Mouse (Mus musculus) heart, adult 9 months (tissue): Measurements from ENCODE around the gene Csrnp2.
"Not testable (repeated sequence)": the region's sequence is repeated elsewhere in the genome, so short reads cannot be mapped to it uniquely, and the experiment has no call there.

ENCODE experiments used
- DNase-seq, 2 experiments: peaks; one replicate each; pipeline ENCODE4 v3.0.0; 2022; ENCODE audit warnings: low spot score in 2 of 2

Gene Csrnp2

GRCm38 (mm10) chr15:100495102-100495501, at the start of gene Csrnp2:
TSS of gene Csrnp2 (minus strand) at chr15:100495488.
- DNase-seq = peak; percentile 90 to 91

- DNase-seq = not testable (repeated sequence)
Observed at GRCm38 (mm10) chr15:100543651-100544030, 48.4 kb upstream of the Csrnp2 start.

GRCm38 (mm10) chr15:100542876-100543650, 47.8 kb upstream of the Csrnp2 start:
- DNase-seq = not testable (repeated sequence)

- DNase-seq = no peak
Observed at GRCm38 (mm10) chr15:100541426-100541825, 46.1 kb upstream of the Csrnp2 start.

- not testable (repeated sequence) for DNase-seq
Observed at GRCm38 (mm10) chr15:100541001-100541400, 45.7 kb upstream of the Csrnp2 start.

- DNase-seq = no peak
Observed at GRCm38 (mm10) chr15:100539411-100539810, 44.1 kb upstream of the Csrnp2 start.

- DNase-seq = peak; percentile 32 to 46
Observed at GRCm38 (mm10) chr15:100537913-100538312, 42.6 kb upstream of the Csrnp2 start.

GRCm38 (mm10) chr15:100527900-100528299, 32.6 kb upstream of the Csrnp2 start:
- no peak for DNase-seq

- no peak for DNase-seq
Observed at GRCm38 (mm10) chr15:100525405-100525804, 30.1 kb upstream of the Csrnp2 start.

- no peak for DNase-seq
Observed at GRCm38 (mm10) chr15:100520306-100520705, 25.0 kb upstream of the Csrnp2 start.

- DNase-seq = no peak
Observed at GRCm38 (mm10) chr15:100515121-100515520, 19.8 kb upstream of the Csrnp2 start.

- no peak for DNase-seq
Observed at GRCm38 (mm10) chr15:100513387-100513786, 18.1 kb upstream of the Csrnp2 start.

- no peak for DNase-seq
Observed at GRCm38 (mm10) chr15:100510072-100510471, 14.8 kb upstream of the Csrnp2 start.

- DNase-seq = no peak
Observed at GRCm38 (mm10) chr15:100508454-100509167, 13.3 kb upstream of the Csrnp2 start.

- DNase-seq = not testable (repeated sequence)
Observed at GRCm38 (mm10) chr15:100499506-100499905, 4.2 kb upstream of the Csrnp2 start.

- peak in 1 of 2 experiments; percentile 8 for DNase-seq
Observed at GRCm38 (mm10) chr15:100494647-100495046, 641 bp downstream of the Csrnp2 start.

GRCm38 (mm10) chr15:100491966-100492365, 3.3 kb downstream of the Csrnp2 start:
- DNase-seq = no peak

- DNase-seq = no peak
Observed at GRCm38 (mm10) chr15:100489263-100489662, 6.0 kb downstream of the Csrnp2 start.

- DNase-seq = not testable (repeated sequence)
Observed at GRCm38 (mm10) chr15:100488297-100488696, 7.0 kb downstream of the Csrnp2 start.

- no peak for DNase-seq
Observed at GRCm38 (mm10) chr15:100487050-100487449, 8.2 kb downstream of the Csrnp2 start.

- no peak for DNase-seq
Observed at GRCm38 (mm10) chr15:100486450-100486849, 8.8 kb downstream of the Csrnp2 start.

GRCm38 (mm10) chr15:100485576-100485975, 9.7 kb downstream of the Csrnp2 start:
- DNase-seq = peak in 1 of 2 experiments; percentile 31

- DNase-seq = no peak
Observed at GRCm38 (mm10) chr15:100478925-100479324, 16.4 kb downstream of the Csrnp2 start.
